Mouse (Mus musculus): ENCODE data around the gene Gm10139. TPM values are rescaled to one million over a fixed set of nuclear protein-coding genes. Genes with fewer than 3 reads are reported as not detected.

The Gm10139 gene
- not detected for polyA plus RNA-seq (2017; shearing (Covaris generic))

DNA sequence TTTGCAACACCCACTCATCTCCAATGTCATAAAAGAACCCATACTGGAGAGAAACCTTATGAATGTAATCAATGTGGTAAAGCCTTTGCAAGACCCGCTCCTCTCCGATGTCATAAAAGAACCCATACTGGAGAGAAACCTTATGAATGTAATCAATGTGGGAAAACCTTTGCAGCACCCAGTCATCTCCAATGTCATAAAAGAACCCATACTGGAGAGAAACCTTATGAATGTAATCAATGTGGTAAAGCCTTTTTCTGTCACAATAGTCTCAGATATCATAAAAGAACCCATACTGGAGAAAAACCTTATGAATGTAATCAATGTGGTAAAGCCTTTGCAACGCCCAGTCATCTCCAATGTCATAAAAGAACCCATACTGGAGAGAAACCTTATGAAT lies at the start of gene Gm10139:
Gene Gm10139 (plus strand): TSS at position 301 of the 400 bp plus-strand sequence.

Other genes starting within 250 kb of the Gm10139 start
- 18.6 TPM for gene Zfp369, start 233.9 kb upstream of the Gm10139 start, polyA plus RNA-seq (2017; shearing (Covaris generic))